Mouse (Mus musculus): ENCODE measurements around the gene Klk1b5.
A peak's percentile ranks its signal among the peaks of the same experiment; 100 is the strongest.
"Not testable (repeated sequence)": the region's sequence is repeated elsewhere in the genome, so short reads cannot be mapped to it uniquely, and the experiment has no call there.

Klk1b5 gene

GRCm38 (mm10) chr7:44215645-44216044, at the start of gene Klk1b5:
TSS of gene Klk1b5 (plus strand) at chr7:44215945.
- DNase-seq, result no peak

GRCm38 (mm10) chr7:44179299-44180045, 36.3 kb upstream of the Klk1b5 start:
- DNase-seq, result no peak

GRCm38 (mm10) chr7:44186516-44186915, 29.2 kb upstream of the Klk1b5 start:
- DNase-seq, result not testable (repeated sequence)

- not testable (repeated sequence) for DNase-seq
Measured at GRCm38 (mm10) chr7:44187936-44188335, 27.8 kb upstream of the Klk1b5 start, which contains the start of gene Klk1b24. TSS of gene Klk1b24 (plus strand) at chr7:44188236.

GRCm38 (mm10) chr7:44193466-44193865, 22.3 kb upstream of the Klk1b5 start:
- DNase-seq, result not testable (repeated sequence)

- no peak for DNase-seq
Measured at GRCm38 (mm10) chr7:44197891-44198290, 17.9 kb upstream of the Klk1b5 start, which contains the start of gene Klk1b3. TSS of gene Klk1b3 (plus strand) at chr7:44198191.

- not testable (repeated sequence) for DNase-seq
Measured at GRCm38 (mm10) chr7:44207135-44207534, 8.6 kb upstream of the Klk1b5 start, which contains the start of gene Klk1b4. TSS of gene Klk1b4 (plus strand) at chr7:44207435.

- DNase-seq, result no peak
Measured at GRCm38 (mm10) chr7:44208307-44208706, 7.4 kb upstream of the Klk1b5 start.

GRCm38 (mm10) chr7:44221601-44222000, 5.9 kb downstream of the Klk1b5 start:
- DNase-seq, result not testable (repeated sequence)

GRCm38 (mm10) chr7:44222335-44222734, 6.6 kb downstream of the Klk1b5 start:
- not testable (repeated sequence) for DNase-seq

GRCm38 (mm10) chr7:44225076-44225475, 9.3 kb downstream of the Klk1b5 start, which contains the start of gene Klk1:
TSS of gene Klk1 (plus strand) at chr7:44225360.
- no peak for DNase-seq

GRCm38 (mm10) chr7:44235909-44236308, 20.2 kb downstream of the Klk1b5 start, which contains the start of gene Gm36864:
TSS of gene Gm36864 (plus strand) at chr7:44236177.
- DNase-seq, result no peak

- DNase-seq, result no peak
Measured at GRCm38 (mm10) chr7:44239913-44240312, 24.2 kb downstream of the Klk1b5 start.

- DNase-seq, result no peak
Measured at GRCm38 (mm10) chr7:44240712-44241111, 25.0 kb downstream of the Klk1b5 start.

GRCm38 (mm10) chr7:44241163-44241562, 25.4 kb downstream of the Klk1b5 start:
- DNase-seq, result no peak

- DNase-seq, result no peak
Measured at GRCm38 (mm10) chr7:44244080-44244479, 28.3 kb downstream of the Klk1b5 start.

GRCm38 (mm10) chr7:44246055-44246983, 30.6 kb downstream of the Klk1b5 start, which contains the start of the genes 1700028J19Rik and 2410002F23Rik:
TSS of gene 1700028J19Rik (minus strand) at chr7:44246695.
TSS of gene 2410002F23Rik (plus strand) at chr7:44246722.
- DNase-seq, result peak; percentile 98

- peak in 1 of 2 experiments; percentile 72 for DNase-seq
Measured at GRCm38 (mm10) chr7:44246984-44247470, 31.3 kb downstream of the Klk1b5 start.

GRCm38 (mm10) chr7:44247971-44248370, 32.2 kb downstream of the Klk1b5 start:
- DNase-seq, result no peak

- DNase-seq, result no peak
Measured at GRCm38 (mm10) chr7:44249248-44249647, 33.5 kb downstream of the Klk1b5 start.

- peak in 1 of 2 experiments; percentile 26 for DNase-seq
Measured at GRCm38 (mm10) chr7:44250732-44251275, 35.1 kb downstream of the Klk1b5 start.

- peak in 1 of 2 experiments; percentile 26 for DNase-seq
Measured at GRCm38 (mm10) chr7:44253023-44253616, 37.4 kb downstream of the Klk1b5 start.

Measured in cerebellum, postnatal 10 days (tissue).